Mouse (Mus musculus) MEL (cell line): ENCODE measurements at regions not wholly inside any gene's neighbourhood (a gene's known extent, or its start where the extent isn't known, plus 50 kb on each side); places are given as distances from the start of the nearest gene placed in this dataset.

Experiments used
- DNase-seq: peaks from one replicate; pipeline ENCODE4 v3.0.0; 2011; ENCODE audit warnings: low read depth, low spot score
- H3K27ac ChIP-seq: 2 replicates; pipeline ENCODE4 v1.5.1; 2012; ENCODE audit warnings: low read depth, mild to moderate bottlenecking, control low read depth, low read length, moderate library complexity; ENCODE audit not compliant: control insufficient read depth
- H3K27me3 ChIP-seq, 2 experiments: fragments of 150-350 bp in 1 of 2; sonication (generic) in 1 of 2; 2 replicates each; pipeline ENCODE4 v1.6.1; 2012; ENCODE audit warnings: low read length in 2 of 2, mild to moderate bottlenecking in 2 of 2, improper control_type of control experiment in 1 of 2, moderate library complexity in 1 of 2; ENCODE audit not compliant: insufficient read depth in 2 of 2, control insufficient read depth in 1 of 2
- H3K36me3 ChIP-seq, 2 experiments: 2 replicates each; pipeline ENCODE4 v1.6.1; 2012 to 2014; ENCODE audit warnings: low read length in 2 of 2, improper control_type of control experiment in 1 of 2, inconsistent platforms in 1 of 2, mild to moderate bottlenecking in 1 of 2; ENCODE audit not compliant: insufficient read depth in 2 of 2, control insufficient read depth in 1 of 2
- H3K4me1 ChIP-seq, 2 experiments: fragments of 150-350 bp in 1 of 2; sonication (generic) in 1 of 2; 2 replicates each; pipeline ENCODE4 v1.6.1; 2012; ENCODE audit warnings: low read length in 2 of 2, improper control_type of control experiment in 1 of 2, mild to moderate bottlenecking in 1 of 2; ENCODE audit not compliant: insufficient read depth in 2 of 2, control insufficient read depth in 1 of 2
- H3K4me3 ChIP-seq, 2 experiments: fragments of 150-350 bp in 1 of 2; sonication (generic) in 1 of 2; 2 replicates each; pipeline ENCODE4 v1.5.1; 2012; ENCODE audit warnings: low read depth in 2 of 2, low read length in 2 of 2, mild to moderate bottlenecking in 2 of 2, moderate library complexity in 2 of 2, control low read depth in 1 of 2, improper control_type of control experiment in 1 of 2; ENCODE audit not compliant: control insufficient read depth in 1 of 2, insufficient read depth in 1 of 2
- H3K79me2 ChIP-seq: 2 replicates; pipeline ENCODE4 v1.6.1; 2012; ENCODE audit warnings: mild to moderate bottlenecking, low read length, moderate library complexity; ENCODE audit not compliant: control insufficient read depth, poor library complexity, insufficient read depth
- H3K9ac ChIP-seq: 2 replicates; pipeline ENCODE4 v1.6.1; 2012; ENCODE audit warnings: low read depth, mild to moderate bottlenecking, control low read depth, low read length, moderate library complexity; ENCODE audit not compliant: control insufficient read depth, poor library complexity, severe bottlenecking
- H3K9me3 ChIP-seq: fragments of 150-350 bp; sonication (generic); replicated peaks from 2 replicates; pipeline ENCODE4 v1.6.1; 2012; ENCODE audit warnings: mild to moderate bottlenecking, low read length, improper control_type of control experiment, moderate library complexity; ENCODE audit not compliant: insufficient read depth
- CTCF ChIP-seq, 3 experiments: IDR thresholded peaks in 2 of 3; conservative IDR thresholded peaks in 1 of 3; 2 replicates each; pipeline ENCODE4 v1.5.1; 2011 to 2012; ENCODE audit warnings: low read length in 3 of 3, low read depth in 2 of 3, mild to moderate bottlenecking in 2 of 3, improper control_type of control experiment in 1 of 3, inconsistent platforms in 1 of 3, mixed read lengths in 1 of 3, moderate library complexity in 1 of 3; ENCODE audit not compliant: control insufficient read depth in 1 of 3, insufficient read depth in 1 of 3, poor library complexity in 1 of 3, severe bottlenecking in 1 of 3
- E2F4 ChIP-seq: IDR thresholded peaks from 2 replicates; pipeline ENCODE4 v1.6.1; 2011; ENCODE audit warnings: low read depth, low read length, improper control_type of control experiment, borderline replicate concordance
- ELF1 ChIP-seq: IDR thresholded peaks from 2 replicates; pipeline ENCODE4 v1.6.1; 2014; ENCODE audit warnings: low read depth, mild to moderate bottlenecking, inconsistent platforms, low read length, improper control_type of control experiment, moderate library complexity
- EP300 ChIP-seq, 2 experiments: IDR thresholded peaks; 2 replicates each; pipeline ENCODE4 v1.6.1; 2011; ENCODE audit warnings: improper control_type of control experiment in 2 of 2, low read length in 2 of 2, low read depth in 1 of 2, mild to moderate bottlenecking in 1 of 2
- ETS1 ChIP-seq: IDR thresholded peaks from 2 replicates; pipeline ENCODE4 v1.6.1; 2012; ENCODE audit warnings: low read depth, mild to moderate bottlenecking, inconsistent platforms, low read length, improper control_type of control experiment, moderate library complexity
- GATA1 ChIP-seq: IDR thresholded peaks from 2 replicates; pipeline ENCODE4 v1.6.1; 2011; ENCODE audit warnings: low read depth, low read length, improper control_type of control experiment
- HCFC1 ChIP-seq: IDR thresholded peaks from 2 replicates; pipeline ENCODE4 v1.6.1; 2012; ENCODE audit warnings: low read depth, mild to moderate bottlenecking, inconsistent platforms, low read length, improper control_type of control experiment, moderate library complexity
- JUND ChIP-seq: IDR thresholded peaks from 2 replicates; pipeline ENCODE4 v1.6.1; 2011; ENCODE audit warnings: low read depth, mild to moderate bottlenecking, improper control_type of control experiment, low read length
- KAT2A ChIP-seq: conservative IDR thresholded peaks from 2 replicates; pipeline ENCODE4 v1.6.1; 2012; ENCODE audit warnings: low read depth, low read length, improper control_type of control experiment, inconsistent platforms
- MAFK ChIP-seq: IDR thresholded peaks from 2 replicates; pipeline ENCODE4 v1.6.1; 2011; ENCODE audit warnings: low read depth, mild to moderate bottlenecking, low read length, improper control_type of control experiment, borderline replicate concordance
- MAZ ChIP-seq: IDR thresholded peaks from 2 replicates; pipeline ENCODE4 v1.6.1; 2012; ENCODE audit warnings: low read depth, mild to moderate bottlenecking, inconsistent platforms, low read length, improper control_type of control experiment
- MXI1 ChIP-seq: IDR thresholded peaks from 2 replicates; pipeline ENCODE4 v1.6.1; 2011; ENCODE audit warnings: mild to moderate bottlenecking, low read depth, low read length, improper control_type of control experiment
- MYB ChIP-seq: IDR thresholded peaks from 2 replicates; pipeline ENCODE4 v1.6.1; 2011; ENCODE audit warnings: mild to moderate bottlenecking, low read depth, low read length, improper control_type of control experiment
- MYC ChIP-seq: IDR thresholded peaks from 2 replicates; pipeline ENCODE4 v1.6.1; 2011; ENCODE audit warnings: low read depth, mild to moderate bottlenecking, low read length, improper control_type of control experiment, moderate library complexity
- NRF1 ChIP-seq: IDR thresholded peaks from 2 replicates; pipeline ENCODE4 v1.6.1; 2014; ENCODE audit warnings: low read depth, mild to moderate bottlenecking, inconsistent platforms, low read length, improper control_type of control experiment, moderate library complexity; ENCODE audit not compliant: poor library complexity, insufficient read depth, severe bottlenecking
- POLR2A ChIP-seq, 2 experiments: IDR thresholded peaks; 2 replicates each; pipeline ENCODE4 v1.6.1; 2011 to 2012; ENCODE audit warnings: low read length in 2 of 2, mild to moderate bottlenecking in 2 of 2, control low read depth in 1 of 2, improper control_type of control experiment in 1 of 2, low read depth in 1 of 2, moderate library complexity in 1 of 2; ENCODE audit not compliant: control insufficient read depth in 1 of 2, insufficient read depth in 1 of 2, poor library complexity in 1 of 2
- POLR2AphosphoS2 ChIP-seq: IDR thresholded peaks from 2 replicates; pipeline ENCODE4 v1.6.1; 2011; ENCODE audit warnings: low read length, improper control_type of control experiment
- POLR2AphosphoS5 ChIP-seq: IDR thresholded peaks from 2 replicates; pipeline ENCODE4 v1.6.1; 2012; ENCODE audit warnings: low read depth, borderline replicate concordance, mild to moderate bottlenecking, inconsistent platforms, low read length, moderate library complexity, mixed read lengths
- RCOR1 ChIP-seq: IDR thresholded peaks from 2 replicates; pipeline ENCODE4 v1.6.1; 2012; ENCODE audit warnings: low read depth, mild to moderate bottlenecking, inconsistent platforms, low read length, improper control_type of control experiment
- SIN3A ChIP-seq: IDR thresholded peaks from 2 replicates; pipeline ENCODE4 v1.6.1; 2012; ENCODE audit warnings: low read length, improper control_type of control experiment, inconsistent platforms
- SMC3 ChIP-seq: IDR thresholded peaks from 2 replicates; pipeline ENCODE4 v1.6.1; 2011; ENCODE audit warnings: low read depth, low read length, improper control_type of control experiment
- TBP ChIP-seq: IDR thresholded peaks from 2 replicates; pipeline ENCODE4 v1.8.0; 2011; ENCODE audit warnings: low read depth, low read length, improper control_type of control experiment
- TCF12 ChIP-seq: IDR thresholded peaks from 2 replicates; pipeline ENCODE4 v1.6.1; 2014; ENCODE audit warnings: low read depth, mild to moderate bottlenecking, inconsistent platforms, low read length, improper control_type of control experiment, moderate library complexity
- UBTF ChIP-seq: IDR thresholded peaks from 2 replicates; pipeline ENCODE4 v1.6.1; 2012; ENCODE audit warnings: low read depth, mild to moderate bottlenecking, inconsistent platforms, low read length, improper control_type of control experiment, moderate library complexity, borderline replicate concordance; ENCODE audit not compliant: insufficient read depth
- USF1 ChIP-seq: IDR thresholded peaks from 2 replicates; pipeline ENCODE4 v1.6.1; 2014; ENCODE audit warnings: low read depth, mild to moderate bottlenecking, inconsistent platforms, low read length, improper control_type of control experiment, moderate library complexity
- USF2 ChIP-seq, 2 experiments: IDR thresholded peaks; 2 replicates each; pipeline ENCODE4 v1.6.1; 2011 to 2012; ENCODE audit warnings: improper control_type of control experiment in 2 of 2, low read length in 2 of 2, borderline replicate concordance in 1 of 2, inconsistent platforms in 1 of 2, low read depth in 1 of 2, mild to moderate bottlenecking in 1 of 2; ENCODE audit not compliant: insufficient read depth in 1 of 2
- ZC3H11A ChIP-seq: IDR thresholded peaks from 2 replicates; pipeline ENCODE4 v1.6.1; 2012; ENCODE audit warnings: low read depth, mild to moderate bottlenecking, inconsistent platforms, low read length, improper control_type of control experiment
- ZKSCAN1 ChIP-seq: IDR thresholded peaks from 2 replicates; pipeline ENCODE4 v1.6.1; 2012; ENCODE audit warnings: low read depth, mild to moderate bottlenecking, inconsistent platforms, low read length, improper control_type of control experiment, moderate library complexity
- ZMIZ1 ChIP-seq: IDR thresholded peaks from 2 replicates; pipeline ENCODE4 v1.6.1; 2012; ENCODE audit warnings: low read depth, mild to moderate bottlenecking, inconsistent platforms, low read length, improper control_type of control experiment, moderate library complexity
- ZNF384 ChIP-seq: IDR thresholded peaks from 2 replicates; pipeline ENCODE4 v1.6.1; 2012; ENCODE audit warnings: low read depth, mild to moderate bottlenecking, inconsistent platforms, low read length, improper control_type of control experiment

GRCm38 (mm10) chr3:22990136-22990820 is 913.8 kb downstream of the Tbl1xr1 start:
- H3K9ac ChIP-seq = no peak overlapping the region
- H3K9me3 ChIP-seq = no peaks in the 10 kb centered on the region
- DNase-seq = no peak
- no peak overlapping the region for H3K27ac ChIP-seq
- H3K4me3 ChIP-seq = no peak overlapping the region
- peaks cover 0 to 17% of the 10 kb centered on the region in 2 experiments; a peak in 2 of 4 replicates for H3K36me3 ChIP-seq
- no peak for TF ChIP-seq ZNF384
- no peak for TF ChIP-seq E2F4
- TF ChIP-seq RCOR1 = no peak
- no peaks in the 10 kb centered on the region for H3K27me3 ChIP-seq
- peaks cover 6 to 7% of the 10 kb centered on the region in 2 experiments; a peak in 3 of 4 replicates for H3K4me1 ChIP-seq
- H3K79me2 ChIP-seq = no peaks in the 10 kb centered on the region

GRCm38 (mm10) chr3:22995228-22995627 is 918.8 kb downstream of the Tbl1xr1 start:
- peak; percentile 85 for DNase-seq
- peak overlapping the region; percentile 47 for H3K27ac ChIP-seq
- no peak for TF ChIP-seq NRF1
- TF ChIP-seq POLR2AphosphoS2 = no peak
- TF ChIP-seq MYC = peak; percentile 58; the same call in 1 of the 2 replicates
- no peak for TF ChIP-seq JUND
- TF ChIP-seq MYB = no peak
- TF ChIP-seq ZC3H11A = no peak
- no peak for TF ChIP-seq MXI1
- TF ChIP-seq UBTF = no peak
- no peak for TF ChIP-seq HCFC1
- TF ChIP-seq ZMIZ1 = no peak
- TF ChIP-seq POLR2A (IDR thresholded peaks at IDR 0.05; ENCODE audit: control insufficient read depth in 1 of 2, insufficient read depth in 1 of 2, low read depth in 1 of 2, low read length in 2 of 2, poor library complexity in 1 of 2) = no peak
- no peak for TF ChIP-seq ELF1
- no peak for TF ChIP-seq MAZ
- TF ChIP-seq SMC3 = peak; percentile 39
- no peak for TF ChIP-seq KAT2A
- no peak for TF ChIP-seq SIN3A
- TF ChIP-seq E2F4 = no peak
- peak; percentile 77 to 85 for TF ChIP-seq EP300 (IDR thresholded peaks at IDR 0.05; ENCODE audit: low read depth in 1 of 2, low read length in 2 of 2)
- 0 out of 2 replicates have a peak, but pooled peaks have one; percentile 53 for TF ChIP-seq ETS1
- peak; percentile 84 for TF ChIP-seq TCF12
- TF ChIP-seq POLR2AphosphoS5 = no peak
- peak; percentile 43; the same call in 1 of the 2 replicates for TF ChIP-seq TBP
- peak in 2 of 3 experiments; percentile 20 to 28; a peak in 2 of 6 replicates for TF ChIP-seq CTCF (IDR thresholded peaks at IDR 0.05 in 2 of 3, conservative IDR thresholded peaks at IDR 0.05 in 1 of 3; ENCODE audit: control insufficient read depth in 1 of 3, insufficient read depth in 1 of 3, low read depth in 2 of 3, low read length in 3 of 3, poor library complexity in 1 of 3, severe bottlenecking in 1 of 3)
- TF ChIP-seq MAFK = no peak
- no peak for TF ChIP-seq USF1
- TF ChIP-seq GATA1 = peak; percentile 78
- no peak for TF ChIP-seq ZKSCAN1
- TF ChIP-seq USF2 (IDR thresholded peaks at IDR 0.05; ENCODE audit: borderline replicate concordance in 1 of 2, insufficient read depth in 1 of 2, low read depth in 1 of 2, low read length in 2 of 2) = no peak

More at GRCm38 (mm10) chr3:22995228-22995627, 918.8 kb downstream of the Tbl1xr1 start:
- Histone ChIP-seq H3K9me3 (no peaks in the 10 kb centered on the region), H3K4me3 (peak overlapping the region; percentile 32 to 52), H3K9ac (peak overlapping the region; percentile 45; the same call in 1 of the 2 replicates), H3K27me3 (no peaks in the 10 kb centered on the region), H3K4me1 (peaks cover 6 to 7% of the 10 kb centered on the region in 2 experiments; a peak in 3 of 4 replicates), H3K79me2 (no peaks in the 10 kb centered on the region), H3K36me3 (peaks cover 0 to 17% of the 10 kb centered on the region in 2 experiments; a peak in 2 of 4 replicates)
